Mouse (Mus musculus): ENCODE measurements around the gene Adra1b. TPM values are rescaled to one million over a fixed set of nuclear protein-coding genes. Genes with fewer than 3 reads are reported as not detected.

The Adra1b gene
- polyA plus RNA-seq, 1 experiment, result 2.7 TPM

DNA sequence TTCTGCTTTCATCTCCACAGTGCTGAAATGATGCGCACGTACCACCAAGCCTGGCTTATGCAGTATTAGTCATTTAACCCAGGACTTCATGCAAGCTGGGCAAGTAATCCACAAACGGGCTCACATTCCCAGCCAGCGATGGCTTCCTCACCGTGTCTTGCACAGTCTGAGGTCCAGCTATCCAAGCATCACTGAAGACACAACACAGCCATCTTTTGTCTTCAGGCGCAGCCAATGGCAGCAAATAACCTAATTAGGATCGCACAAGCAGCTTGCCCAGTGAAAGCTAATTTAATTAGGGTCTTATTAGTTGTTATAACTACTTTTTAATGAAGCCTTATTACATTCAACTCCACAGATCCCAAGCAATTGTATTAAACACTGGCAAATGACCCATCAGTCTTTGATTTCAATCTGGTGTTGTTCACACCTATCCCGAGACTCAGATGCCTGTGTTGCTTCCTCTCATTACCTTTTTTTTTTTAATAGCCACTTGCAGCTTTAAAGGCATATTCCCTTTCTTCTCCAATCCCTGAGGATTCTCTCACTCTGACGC lies 83.6 kb downstream of the Adra1b start:
- Histone ChIP-seq H3K79me3 (ENCODE audit: low read depth) (no peaks in the 10 kb centered on the region), H3ac (ENCODE audit: control insufficient read depth, insufficient read length, low read depth) (no peak overlapping the region), H3K27me3 (ENCODE audit: control insufficient read depth, insufficient read depth, insufficient read length) (no peaks in the 10 kb centered on the region), H3K4me3 (ENCODE audit: insufficient read depth, poor library complexity, severe bottlenecking) (no peak overlapping the region), H3K36me3 (ENCODE audit: control insufficient read depth, insufficient read depth) (no peaks in the 10 kb centered on the region), H3K79me2 (ENCODE audit: control insufficient read depth, insufficient read depth) (no peaks in the 10 kb centered on the region)
- TF ChIP-seq FOSL1 (IDR thresholded peaks at IDR 0.05; ENCODE audit: insufficient read depth, low read length, poor library complexity, severe bottlenecking) (no peak), CEBPB (IDR thresholded peaks at IDR 0.05; ENCODE audit: low read depth) (no peak), USF1 (IDR thresholded peaks at IDR 0.05; ENCODE audit: low read depth) (no peak), CTCF (IDR thresholded peaks at IDR 0.05; ENCODE audit: control insufficient read depth, insufficient read depth, insufficient read length) (no peak), MYOD1 (IDR thresholded peaks at IDR 0.05; ENCODE audit: control insufficient read depth, insufficient read length, low read depth) (no peak), MYOG (IDR thresholded peaks at IDR 0.05; ENCODE audit: control insufficient read depth, extremely low read depth, insufficient read length) (no peak), MAX (IDR thresholded peaks at IDR 0.05) (no peak)

DNA sequence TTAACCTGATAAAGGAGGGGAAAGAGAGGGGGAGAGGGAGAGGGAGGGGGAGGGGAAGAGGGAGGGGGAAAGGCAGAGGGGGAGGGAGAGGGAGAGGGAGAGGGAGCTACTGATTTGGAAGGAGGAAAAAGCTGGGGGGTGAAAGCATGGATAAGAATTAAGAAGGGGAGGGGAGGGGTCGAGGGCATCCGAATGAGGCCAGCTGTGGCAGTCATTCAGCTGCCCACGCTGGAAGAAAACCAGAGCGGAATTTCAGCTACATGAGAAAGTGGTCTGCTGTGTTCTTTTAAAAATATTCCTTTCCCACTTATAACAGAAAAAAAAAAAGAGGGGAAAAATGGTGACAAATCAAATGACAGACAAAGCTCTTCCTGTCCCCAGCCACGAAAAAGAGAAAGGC lies 88.5 kb downstream of the Adra1b start:
- Histone ChIP-seq H3K36me3 (ENCODE audit: control insufficient read depth, insufficient read depth) (no peaks in the 10 kb centered on the region), H3K27me3 (ENCODE audit: control insufficient read depth, insufficient read depth, insufficient read length) (no peaks in the 10 kb centered on the region), H3K79me2 (ENCODE audit: control insufficient read depth, insufficient read depth) (no peaks in the 10 kb centered on the region), H3ac (ENCODE audit: control insufficient read depth, insufficient read length, low read depth) (no peak overlapping the region), H3K4me3 (ENCODE audit: insufficient read depth, poor library complexity, severe bottlenecking) (no peak overlapping the region), H3K79me3 (ENCODE audit: low read depth) (no peaks in the 10 kb centered on the region)
- TF ChIP-seq USF1 (IDR thresholded peaks at IDR 0.05; ENCODE audit: low read depth), result no peak
- no peak for TF ChIP-seq MAX (IDR thresholded peaks at IDR 0.05)
- TF ChIP-seq MYOG (IDR thresholded peaks at IDR 0.05; ENCODE audit: control insufficient read depth, extremely low read depth, insufficient read length), result no peak
- no peak for TF ChIP-seq CTCF (IDR thresholded peaks at IDR 0.05; ENCODE audit: control insufficient read depth, insufficient read depth, insufficient read length)
- no peak for TF ChIP-seq CEBPB (IDR thresholded peaks at IDR 0.05; ENCODE audit: low read depth)
- TF ChIP-seq MYOD1 (IDR thresholded peaks at IDR 0.05; ENCODE audit: control insufficient read depth, insufficient read length, low read depth), result no peak
- TF ChIP-seq FOSL1 (IDR thresholded peaks at IDR 0.05; ENCODE audit: insufficient read depth, low read length, poor library complexity, severe bottlenecking), result no peak

DNA sequence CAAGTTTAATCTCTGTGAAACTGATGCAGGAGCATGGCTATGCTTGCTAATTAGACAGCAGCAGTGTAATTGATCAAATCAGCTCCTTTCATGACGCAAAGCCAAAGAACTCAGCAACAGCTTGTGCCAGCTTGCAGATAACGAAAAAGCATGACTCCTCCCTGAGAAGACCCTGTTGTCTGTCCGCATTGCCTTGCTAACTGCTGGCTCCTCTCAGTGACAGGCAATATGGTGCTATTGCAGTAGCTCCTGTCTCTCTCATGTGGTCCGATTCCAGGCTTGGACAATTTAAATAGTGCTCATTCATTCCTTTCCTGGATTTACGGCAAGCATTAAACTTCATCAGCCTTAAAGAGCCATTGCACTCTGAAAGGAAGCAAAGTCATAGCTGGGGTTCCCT lies 93.3 kb downstream of the Adra1b start:
- Histone ChIP-seq H3K79me2 (ENCODE audit: control insufficient read depth, insufficient read depth) (no peaks in the 10 kb centered on the region), H3K79me3 (ENCODE audit: low read depth) (no peaks in the 10 kb centered on the region), H3ac (ENCODE audit: control insufficient read depth, insufficient read length, low read depth) (no peak overlapping the region), H3K4me3 (ENCODE audit: insufficient read depth, poor library complexity, severe bottlenecking) (no peak overlapping the region), H3K36me3 (ENCODE audit: control insufficient read depth, insufficient read depth) (no peaks in the 10 kb centered on the region), H3K27me3 (ENCODE audit: control insufficient read depth, insufficient read depth, insufficient read length) (no peaks in the 10 kb centered on the region)
- no peak for TF ChIP-seq CTCF (IDR thresholded peaks at IDR 0.05; ENCODE audit: control insufficient read depth, insufficient read depth, insufficient read length)
- TF ChIP-seq MYOG (IDR thresholded peaks at IDR 0.05; ENCODE audit: control insufficient read depth, extremely low read depth, insufficient read length), result no peak
- TF ChIP-seq FOSL1 (IDR thresholded peaks at IDR 0.05; ENCODE audit: insufficient read depth, low read length, poor library complexity, severe bottlenecking), result no peak
- TF ChIP-seq CEBPB (IDR thresholded peaks at IDR 0.05; ENCODE audit: low read depth), result no peak
- no peak for TF ChIP-seq MYOD1 (IDR thresholded peaks at IDR 0.05; ENCODE audit: control insufficient read depth, insufficient read length, low read depth)
- no peak for TF ChIP-seq MAX (IDR thresholded peaks at IDR 0.05)
- TF ChIP-seq USF1 (IDR thresholded peaks at IDR 0.05; ENCODE audit: low read depth), result no peak

DNA sequence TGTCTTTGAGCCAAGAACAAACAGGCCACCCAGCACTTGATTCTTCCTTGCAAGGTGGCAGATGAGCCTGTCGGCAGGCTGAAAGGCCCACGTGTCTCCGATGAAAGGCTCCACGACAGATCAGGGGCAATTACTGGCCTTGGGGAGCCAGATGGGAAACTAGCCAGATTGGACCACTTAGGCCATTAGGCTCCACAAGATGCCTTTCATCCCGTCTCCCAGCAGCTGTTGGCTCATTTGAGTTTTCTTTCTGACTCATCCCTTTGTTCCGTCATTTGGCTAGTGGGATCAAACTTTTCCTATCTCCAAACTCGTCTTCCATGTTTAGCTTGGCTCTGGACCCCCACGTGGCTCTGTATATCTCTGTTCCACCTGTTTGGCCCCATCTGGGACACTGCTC lies 105.0 kb downstream of the Adra1b start:
- no peak overlapping the region for H3K4me3 ChIP-seq (ENCODE audit: insufficient read depth, poor library complexity, severe bottlenecking)
- no peaks in the 10 kb centered on the region for H3K79me3 ChIP-seq (ENCODE audit: low read depth)
- no peak for TF ChIP-seq MAX (IDR thresholded peaks at IDR 0.05)
- TF ChIP-seq MYOD1 (IDR thresholded peaks at IDR 0.05; ENCODE audit: control insufficient read depth, insufficient read length, low read depth), result peak; percentile 89
- no peak for TF ChIP-seq CTCF (IDR thresholded peaks at IDR 0.05; ENCODE audit: control insufficient read depth, insufficient read depth, insufficient read length)
- peak; percentile 29 for TF ChIP-seq USF1 (IDR thresholded peaks at IDR 0.05; ENCODE audit: low read depth)
- no peak for TF ChIP-seq CEBPB (IDR thresholded peaks at IDR 0.05; ENCODE audit: low read depth)
- TF ChIP-seq MYOG (IDR thresholded peaks at IDR 0.05; ENCODE audit: control insufficient read depth, extremely low read depth, insufficient read length), result no peak
- TF ChIP-seq FOSL1 (IDR thresholded peaks at IDR 0.05; ENCODE audit: insufficient read depth, low read length, poor library complexity, severe bottlenecking), result no peak
- H3K27me3 ChIP-seq (ENCODE audit: control insufficient read depth, insufficient read depth, insufficient read length), result no peaks in the 10 kb centered on the region
- H3K36me3 ChIP-seq (ENCODE audit: control insufficient read depth, insufficient read depth), result no peaks in the 10 kb centered on the region
- H3K79me2 ChIP-seq (ENCODE audit: control insufficient read depth, insufficient read depth), result no peaks in the 10 kb centered on the region
- no peak overlapping the region for H3ac ChIP-seq (ENCODE audit: control insufficient read depth, insufficient read length, low read depth)

DNA sequence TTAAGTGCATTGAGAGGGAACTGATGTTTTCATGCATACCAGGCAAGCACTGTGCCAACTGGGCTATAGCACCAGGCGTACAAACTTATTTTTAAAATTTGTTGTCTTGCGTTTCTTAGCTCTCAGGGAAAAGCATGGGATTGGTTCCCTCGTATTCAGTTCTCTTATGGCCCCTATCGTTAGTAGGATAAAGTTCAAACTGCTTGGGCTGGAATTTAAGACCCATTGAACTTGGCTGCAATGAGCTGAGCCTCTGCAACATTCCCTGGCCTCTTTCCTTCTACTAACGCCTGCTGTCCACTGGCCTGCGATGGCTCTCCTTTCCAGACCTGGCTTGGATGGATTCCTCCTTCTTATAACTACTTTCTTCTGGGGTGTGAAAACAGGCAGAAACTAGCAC lies 110.6 kb downstream of the Adra1b start:
- H3K79me2 ChIP-seq (ENCODE audit: control insufficient read depth, insufficient read depth), result no peaks in the 10 kb centered on the region
- H3K79me3 ChIP-seq (ENCODE audit: low read depth), result no peaks in the 10 kb centered on the region
- H3K27me3 ChIP-seq (ENCODE audit: control insufficient read depth, insufficient read depth, insufficient read length), result no peaks in the 10 kb centered on the region
- no peak for TF ChIP-seq USF1 (IDR thresholded peaks at IDR 0.05; ENCODE audit: low read depth)
- no peak for TF ChIP-seq FOSL1 (IDR thresholded peaks at IDR 0.05; ENCODE audit: insufficient read depth, low read length, poor library complexity, severe bottlenecking)
- no peak for TF ChIP-seq CTCF (IDR thresholded peaks at IDR 0.05; ENCODE audit: control insufficient read depth, insufficient read depth, insufficient read length)
- no peak for TF ChIP-seq MYOG (IDR thresholded peaks at IDR 0.05; ENCODE audit: control insufficient read depth, extremely low read depth, insufficient read length)
- TF ChIP-seq MAX (IDR thresholded peaks at IDR 0.05), result no peak
- no peak for TF ChIP-seq MYOD1 (IDR thresholded peaks at IDR 0.05; ENCODE audit: control insufficient read depth, insufficient read length, low read depth)
- TF ChIP-seq CEBPB (IDR thresholded peaks at IDR 0.05; ENCODE audit: low read depth), result no peak
- no peak overlapping the region for H3ac ChIP-seq (ENCODE audit: control insufficient read depth, insufficient read length, low read depth)
- no peak overlapping the region for H3K4me3 ChIP-seq (ENCODE audit: insufficient read depth, poor library complexity, severe bottlenecking)
- no peaks in the 10 kb centered on the region for H3K36me3 ChIP-seq (ENCODE audit: control insufficient read depth, insufficient read depth)
